Mouse (Mus musculus) hindbrain, embryonic 11.5 days (tissue): ENCODE measurements at regions not wholly inside any gene's neighbourhood (a gene's known extent, or its start where the extent isn't known, plus 50 kb on each side); places are given as distances from the start of the nearest gene placed in this dataset.

Experiments
- ATAC-seq: fragments of 200-750 bp; cut with Nextera tagmentation; 2 replicates; pipeline ENCODE4 v1.8.0; 2017; ENCODE audit warnings: mild to moderate bottlenecking, moderate TSS enrichment, moderate library complexity; ENCODE audit not compliant: low FRiP score
- DNase-seq: peaks from one replicate; pipeline ENCODE4 v3.0.0-alpha.2; 2015; ENCODE audit warnings: low spot score
- H3K27ac ChIP-seq: fragments of 300-500 bp; sonication (generic); 2 replicates; pipeline ENCODE4 v1.5.1; 2014; ENCODE audit warnings: mild to moderate bottlenecking, low read depth, low read length
- H3K27me3 ChIP-seq: fragments of 300-500 bp; sonication (generic); 2 replicates; pipeline ENCODE4 v1.6.1; 2014; ENCODE audit warnings: mild to moderate bottlenecking, low read length, moderate library complexity, mixed read lengths; ENCODE audit not compliant: control insufficient read depth, insufficient read depth
- H3K36me3 ChIP-seq: fragments of 300-500 bp; sonication (generic); 2 replicates; pipeline ENCODE4 v1.6.1; 2014; ENCODE audit warnings: mild to moderate bottlenecking, low read length, moderate library complexity, mixed read lengths; ENCODE audit not compliant: control insufficient read depth, insufficient read depth
- H3K4me1 ChIP-seq: fragments of 300-500 bp; sonication (generic); replicated peaks from 2 replicates; pipeline ENCODE4 v1.6.1; 2014; ENCODE audit warnings: low read length, mixed read lengths; ENCODE audit not compliant: control insufficient read depth, insufficient read depth
- H3K4me2 ChIP-seq: fragments of 300-500 bp; sonication (generic); replicated peaks from 2 replicates; pipeline ENCODE4 v1.6.1; 2014; ENCODE audit warnings: mild to moderate bottlenecking, low read depth, low read length
- H3K4me3 ChIP-seq: fragments of 300-500 bp; sonication (generic); 2 replicates; pipeline ENCODE4 v1.5.1; 2014; ENCODE audit warnings: low read depth, low read length
- H3K9ac ChIP-seq: fragments of 300-500 bp; sonication (generic); 2 replicates; pipeline ENCODE4 v1.6.1; 2014; ENCODE audit warnings: low read depth, low read length
- H3K9me3 ChIP-seq: fragments of 300-500 bp; sonication (generic); 2 replicates; pipeline ENCODE4 v1.6.1; 2016; ENCODE audit warnings: low read length; ENCODE audit not compliant: control insufficient read depth
- whole genome bisulfite sequencing: fragments of 180-500 bp; shearing (Covaris S2); extraction: QIAGEN DNeasy Blood & Tissue Kit; methylation state at CpG from one replicate; pipeline ENCODE4 v1.1.7; 2014; 5-methylcytosine and 5-hydroxymethylcytosine counted together

- Histone ChIP-seq H3K4me3 (no peak overlapping the region), H3K9ac (no peak overlapping the region), H3K4me2 (no peak overlapping the region), H3K36me3 (no peaks in the 10 kb centered on the region), H3K27me3 (no peaks in the 10 kb centered on the region), H3K27ac (no peak overlapping the region), H3K4me1 (no peaks in the 10 kb centered on the region), H3K9me3 (no peaks in the 10 kb centered on the region)
- DNase-seq (peak; percentile 79), ATAC-seq (peak; percentile 81; the same call in 1 of the 2 replicates)
- 15% methylated on average over 8 of the region's 8 CpGs for WGBS
These were observed 341.8 kb upstream of the Mms22l start for GRCm38 (mm10) chr4:24154418-24154817.

GRCm38 (mm10) chr4:24173750-24174149, 322.5 kb upstream of the Mms22l start:
- no peaks in the 10 kb centered on the region for H3K4me1 ChIP-seq
- H3K36me3 ChIP-seq, result no peaks in the 10 kb centered on the region
- ATAC-seq, result no peak
- no peak overlapping the region for H3K4me3 ChIP-seq
- no peaks in the 10 kb centered on the region for H3K27me3 ChIP-seq
- 57% methylated on average over 2 of the region's 2 CpGs for WGBS
- no peak overlapping the region for H3K9ac ChIP-seq
- H3K27ac ChIP-seq, result no peak overlapping the region
- DNase-seq, result no peak
- no peaks in the 10 kb centered on the region for H3K9me3 ChIP-seq
- H3K4me2 ChIP-seq, result no peak overlapping the region

GRCm38 (mm10) chr4:24213262-24214036, 282.8 kb upstream of the Mms22l start:
- Histone ChIP-seq H3K27ac (no peak overlapping the region), H3K27me3 (no peaks in the 10 kb centered on the region), H3K4me2 (no peak overlapping the region), H3K4me3 (no peak overlapping the region), H3K36me3 (no peaks in the 10 kb centered on the region), H3K9me3 (no peaks in the 10 kb centered on the region), H3K9ac (no peak overlapping the region), H3K4me1 (no peaks in the 10 kb centered on the region)
- DNase-seq (peak; percentile 9), ATAC-seq (no peak)
- WGBS, result 64% methylated on average over 10 of the region's 10 CpGs

GRCm38 (mm10) chr4:24214037-24214362, 282.3 kb upstream of the Mms22l start:
- H3K9ac ChIP-seq, result no peak overlapping the region
- no peak overlapping the region for H3K4me2 ChIP-seq
- no peak overlapping the region for H3K27ac ChIP-seq
- no peaks in the 10 kb centered on the region for H3K9me3 ChIP-seq
- 51% methylated on average over 3 of the region's 3 CpGs for WGBS
- ATAC-seq (no peak), DNase-seq (no peak)
- no peak overlapping the region for H3K4me3 ChIP-seq
- no peaks in the 10 kb centered on the region for H3K4me1 ChIP-seq
- no peaks in the 10 kb centered on the region for H3K27me3 ChIP-seq
- no peaks in the 10 kb centered on the region for H3K36me3 ChIP-seq

- Histone ChIP-seq H3K4me3 (no peak overlapping the region), H3K4me2 (no peak overlapping the region), H3K4me1 (no peaks in the 10 kb centered on the region), H3K27me3 (no peaks in the 10 kb centered on the region), H3K36me3 (no peaks in the 10 kb centered on the region), H3K27ac (no peak overlapping the region), H3K9me3 (no peaks in the 10 kb centered on the region), H3K9ac (no peak overlapping the region)
- no peak for DNase-seq
- peak; percentile 52; the same call in 1 of the 2 replicates for ATAC-seq
- WGBS, result 56% methylated on average over 6 of the region's 6 CpGs
These were observed 277.8 kb upstream of the Mms22l start for GRCm38 (mm10) chr4:24218383-24218934.

- H3K27ac ChIP-seq, result no peak overlapping the region
- no peak overlapping the region for H3K4me3 ChIP-seq
- WGBS, result 51% methylated on average over 4 of the region's 4 CpGs
- H3K36me3 ChIP-seq, result no peaks in the 10 kb centered on the region
- DNase-seq (no peak), ATAC-seq (peak; percentile 63)
- H3K9ac ChIP-seq, result no peak overlapping the region
- no peaks in the 10 kb centered on the region for H3K9me3 ChIP-seq
- H3K4me1 ChIP-seq, result no peaks in the 10 kb centered on the region
- no peak overlapping the region for H3K4me2 ChIP-seq
- no peaks in the 10 kb centered on the region for H3K27me3 ChIP-seq
These were observed 277.2 kb upstream of the Mms22l start for GRCm38 (mm10) chr4:24219074-24219497.

- WGBS, result 80% methylated on average over 3 of the region's 3 CpGs
- ATAC-seq (no peak), DNase-seq (no peak)
- no peaks in the 10 kb centered on the region for H3K4me1 ChIP-seq
- H3K9ac ChIP-seq, result no peak overlapping the region
- no peak overlapping the region for H3K27ac ChIP-seq
- H3K36me3 ChIP-seq, result no peaks in the 10 kb centered on the region
- H3K27me3 ChIP-seq, result no peaks in the 10 kb centered on the region
- no peak overlapping the region for H3K4me3 ChIP-seq
- no peaks in the 10 kb centered on the region for H3K9me3 ChIP-seq
- no peak overlapping the region for H3K4me2 ChIP-seq
These were observed 276.7 kb upstream of the Mms22l start for GRCm38 (mm10) chr4:24219583-24219982.

GRCm38 (mm10) chr4:24245124-24245523, 251.1 kb upstream of the Mms22l start:
- Histone ChIP-seq H3K9ac (no peak overlapping the region), H3K36me3 (no peaks in the 10 kb centered on the region), H3K4me1 (no peaks in the 10 kb centered on the region), H3K4me2 (no peak overlapping the region), H3K27me3 (no peaks in the 10 kb centered on the region), H3K27ac (no peak overlapping the region), H3K9me3 (no peaks in the 10 kb centered on the region), H3K4me3 (no peak overlapping the region)
- ATAC-seq (peak; percentile 43; the same call in 1 of the 2 replicates), DNase-seq (peak; percentile 6)
- WGBS, result 50% methylated on average over 6 of the region's 6 CpGs
